Mouse (Mus musculus): ENCODE data around the gene Samd7. TPM values are rescaled to one million over a fixed set of nuclear protein-coding genes. Genes with fewer than 3 reads are reported as not detected.

The Samd7 gene
- polyA plus RNA-seq (2014; fragmentation: Illumina TruSeq; extraction: RNeasy Lipid Tissue Mini Kit (QIAGEN cat#74804); ENCODE audit: insufficient read depth, low read depth, low replicate concordance): not detected

GRCm38 (mm10) chr3:30746006-30746405, at the start of gene Samd7:
TSS of gene Samd7 (plus strand) at chr3:30746293.

GRCm38 (mm10) chr3:30699711-30700505, 46.2 kb upstream of the Samd7 start, which contains the start of gene Lrrc31:
TSS of gene Lrrc31 (minus strand) at chr3:30699843.

GRCm38 (mm10) chr3:30792737-30793402, 46.8 kb downstream of the Samd7 start, which contains the start of gene Sec62:
TSS of gene Sec62 (plus strand) at chr3:30792875.

Other genes starting within 250 kb of the Samd7 start
- gene Mecom, start 198.3 kb upstream of the Samd7 start, polyA plus RNA-seq (2014; fragmentation: Illumina TruSeq; extraction: RNeasy Lipid Tissue Mini Kit (QIAGEN cat#74804); ENCODE audit: insufficient read depth, low read depth, low replicate concordance): 10.8 TPM
- gene Actrt3, start 146.4 kb upstream of the Samd7 start, polyA plus RNA-seq (2014; fragmentation: Illumina TruSeq; extraction: RNeasy Lipid Tissue Mini Kit (QIAGEN cat#74804); ENCODE audit: insufficient read depth, low read depth, low replicate concordance): not detected
- 9.8 TPM for gene Mynn, start 144.2 kb upstream of the Samd7 start, polyA plus RNA-seq (2014; fragmentation: Illumina TruSeq; extraction: RNeasy Lipid Tissue Mini Kit (QIAGEN cat#74804); ENCODE audit: insufficient read depth, low read depth, low replicate concordance)
- not detected for gene Lrriq4, start 101.8 kb upstream of the Samd7 start, polyA plus RNA-seq (2014; fragmentation: Illumina TruSeq; extraction: RNeasy Lipid Tissue Mini Kit (QIAGEN cat#74804); ENCODE audit: insufficient read depth, low read depth, low replicate concordance)
- 3.9 TPM for gene Lrrc34, start 98.4 kb upstream of the Samd7 start, polyA plus RNA-seq (2014; fragmentation: Illumina TruSeq; extraction: RNeasy Lipid Tissue Mini Kit (QIAGEN cat#74804); ENCODE audit: insufficient read depth, low read depth, low replicate concordance)
- gene Lrrc31, start 46.5 kb upstream of the Samd7 start, polyA plus RNA-seq (2014; fragmentation: Illumina TruSeq; extraction: RNeasy Lipid Tissue Mini Kit (QIAGEN cat#74804); ENCODE audit: insufficient read depth, low read depth, low replicate concordance): 0.38 TPM
- gene Sec62, start 46.6 kb downstream of the Samd7 start, polyA plus RNA-seq (2014; fragmentation: Illumina TruSeq; extraction: RNeasy Lipid Tissue Mini Kit (QIAGEN cat#74804); ENCODE audit: insufficient read depth, low read depth, low replicate concordance): 87.7 TPM
- 4.4 TPM for gene Gpr160, start 109.7 kb downstream of the Samd7 start, polyA plus RNA-seq (2014; fragmentation: Illumina TruSeq; extraction: RNeasy Lipid Tissue Mini Kit (QIAGEN cat#74804); ENCODE audit: insufficient read depth, low read depth, low replicate concordance)
- 4.7 TPM for gene Phc3, start 223.1 kb downstream of the Samd7 start, polyA plus RNA-seq (2014; fragmentation: Illumina TruSeq; extraction: RNeasy Lipid Tissue Mini Kit (QIAGEN cat#74804); ENCODE audit: insufficient read depth, low read depth, low replicate concordance)
- gene Prkci, start 249.5 kb downstream of the Samd7 start, polyA plus RNA-seq (2014; fragmentation: Illumina TruSeq; extraction: RNeasy Lipid Tissue Mini Kit (QIAGEN cat#74804); ENCODE audit: insufficient read depth, low read depth, low replicate concordance): 27.5 TPM